Mouse (Mus musculus): ENCODE data around the gene H2afj.

The H2afj gene

DNA sequence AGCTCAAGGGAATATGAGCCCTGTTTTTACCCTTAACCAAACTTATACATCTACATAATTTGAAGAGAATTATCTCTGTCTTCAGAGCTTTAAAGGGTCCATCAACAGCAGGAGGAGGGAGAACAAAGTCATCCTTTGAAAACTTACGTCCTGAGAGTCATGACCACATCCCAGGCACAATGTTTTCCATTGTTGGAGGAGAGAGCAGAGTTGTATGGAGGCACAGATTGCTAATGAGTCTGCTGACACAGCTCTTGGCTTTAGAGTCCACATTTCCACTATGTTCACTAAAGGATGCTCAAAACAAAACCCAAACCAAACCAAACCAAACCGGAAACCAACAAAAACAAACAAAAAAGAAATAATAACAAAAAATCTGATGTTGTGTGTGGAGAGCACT is 36.9 kb downstream of the H2afj start:
- no peak for DNase-seq (ENCODE audit: extremely low read depth, low read depth, low spot score)

DNA sequence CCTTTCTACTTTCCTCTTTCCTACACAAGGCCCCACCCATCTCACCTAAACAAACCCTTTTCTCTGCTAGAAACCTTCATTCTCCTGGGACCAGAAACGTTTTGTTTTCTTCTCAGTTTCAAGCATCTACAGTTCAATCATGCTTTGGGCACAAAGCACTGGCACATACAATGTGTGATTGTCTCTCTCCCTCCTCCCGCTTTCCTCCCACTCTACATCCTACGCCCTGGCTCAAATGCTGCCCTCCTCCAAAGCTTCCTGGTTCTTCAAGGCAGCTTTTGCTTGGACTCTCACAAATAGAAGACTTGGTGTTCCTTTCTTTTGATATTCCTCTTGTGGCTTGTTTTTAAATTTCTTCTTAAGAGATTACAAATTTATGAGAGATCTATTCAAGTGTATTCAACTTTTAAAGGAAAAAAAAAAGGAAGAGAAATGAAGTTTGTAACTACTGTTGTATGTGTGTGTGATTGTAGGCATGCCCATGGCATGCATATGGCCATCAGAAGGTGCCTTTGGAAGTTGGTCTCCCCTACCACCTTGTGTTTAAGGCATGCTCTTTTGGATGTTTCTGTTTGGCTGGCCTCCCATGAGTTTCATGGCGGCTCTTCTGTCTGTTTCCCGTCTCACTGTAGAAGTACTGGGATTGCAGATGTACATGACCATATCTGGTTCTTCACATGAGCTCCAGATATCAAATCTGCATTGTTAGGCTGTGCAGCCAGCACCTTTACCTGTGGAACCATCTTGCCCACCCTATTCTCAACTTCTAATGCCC is 37.8 kb downstream of the H2afj start:
- DNase-seq (ENCODE audit: extremely low read depth, low read depth, low spot score): no peak

DNA sequence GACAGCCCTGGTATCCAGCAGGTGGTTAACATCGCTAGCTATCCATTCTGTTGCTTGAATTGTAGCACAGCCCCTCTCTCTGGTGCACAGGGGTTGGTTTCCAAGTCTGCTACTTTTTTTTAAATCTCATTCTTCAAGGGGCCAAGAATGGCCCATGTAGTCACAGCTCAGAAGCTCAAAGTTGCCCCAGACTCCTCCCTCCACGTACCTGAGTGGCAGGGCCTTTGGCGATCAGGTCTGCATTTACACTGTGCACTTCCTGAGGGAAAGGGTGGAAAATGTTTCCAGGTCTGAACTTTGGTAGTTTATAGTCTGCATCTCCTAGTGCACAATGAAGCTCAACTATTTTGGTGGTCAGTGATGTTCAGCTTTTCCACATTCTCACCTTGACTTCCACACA is 39.2 kb downstream of the H2afj start:
- DNase-seq (ENCODE audit: extremely low read depth, low read depth, low spot score): no peak

DNA sequence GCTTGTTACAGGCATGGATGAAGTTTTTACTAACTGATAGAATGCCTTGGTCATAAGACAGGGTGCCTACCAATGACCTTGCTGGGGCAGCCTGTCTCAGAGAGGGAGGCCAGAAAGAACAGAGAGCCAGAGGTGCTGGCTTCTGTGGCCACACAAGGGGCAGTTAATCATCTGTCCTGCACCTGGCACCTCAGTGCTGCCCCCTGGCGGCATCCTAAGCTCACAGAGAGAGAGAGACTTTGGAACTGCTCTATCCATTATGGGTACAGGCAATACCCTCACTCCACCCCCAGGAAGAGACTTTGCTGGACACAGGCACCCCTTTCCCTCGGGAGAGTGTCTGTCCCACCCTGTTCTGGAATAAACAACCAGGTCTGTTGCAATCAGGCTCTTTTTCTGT is 39.7 kb downstream of the H2afj start:
- no peak for DNase-seq (ENCODE audit: extremely low read depth, low read depth, low spot score)

DNA sequence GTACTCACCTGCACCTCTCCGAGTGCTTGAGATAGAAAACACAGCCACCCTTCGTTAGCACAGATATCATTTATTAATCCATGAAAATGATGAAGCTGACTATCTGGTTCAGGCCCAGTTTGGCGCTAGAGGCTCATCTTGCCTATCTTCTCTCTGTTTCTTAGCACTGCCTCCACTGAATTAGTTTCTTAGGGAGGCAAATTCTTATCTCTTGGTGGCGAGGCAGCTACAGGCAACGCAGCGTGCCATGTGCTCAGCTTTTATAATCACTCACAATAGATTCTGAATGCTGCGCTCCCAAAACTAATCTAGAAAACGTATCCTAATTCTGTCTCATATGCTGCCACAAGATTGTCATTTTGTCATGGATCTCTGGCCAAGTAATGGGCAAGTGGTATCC is 40.4 kb downstream of the H2afj start:
- DNase-seq (ENCODE audit: extremely low read depth, low read depth, low spot score): no peak

DNA sequence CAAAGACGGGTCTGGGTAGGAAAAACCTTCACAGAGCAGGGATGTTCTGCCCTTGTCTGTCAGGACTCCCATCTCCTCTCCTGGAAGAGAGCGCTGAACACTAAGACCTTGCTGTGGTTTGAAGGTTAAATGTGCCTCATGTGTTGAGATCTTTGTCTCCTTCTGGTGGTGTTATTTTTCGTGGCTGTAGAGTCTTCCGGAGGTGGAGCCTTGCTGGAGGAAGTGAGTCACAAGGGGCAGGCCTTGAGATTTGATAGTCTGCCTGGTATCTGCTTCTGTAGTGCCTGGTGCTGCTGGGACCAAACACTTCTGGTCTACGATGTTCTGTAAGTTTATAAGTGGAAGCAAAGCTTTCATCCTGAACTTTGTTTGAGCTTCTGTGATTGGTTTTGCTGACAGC is 40.9 kb downstream of the H2afj start:
- no peak for DNase-seq (ENCODE audit: extremely low read depth, low read depth, low spot score)

DNA sequence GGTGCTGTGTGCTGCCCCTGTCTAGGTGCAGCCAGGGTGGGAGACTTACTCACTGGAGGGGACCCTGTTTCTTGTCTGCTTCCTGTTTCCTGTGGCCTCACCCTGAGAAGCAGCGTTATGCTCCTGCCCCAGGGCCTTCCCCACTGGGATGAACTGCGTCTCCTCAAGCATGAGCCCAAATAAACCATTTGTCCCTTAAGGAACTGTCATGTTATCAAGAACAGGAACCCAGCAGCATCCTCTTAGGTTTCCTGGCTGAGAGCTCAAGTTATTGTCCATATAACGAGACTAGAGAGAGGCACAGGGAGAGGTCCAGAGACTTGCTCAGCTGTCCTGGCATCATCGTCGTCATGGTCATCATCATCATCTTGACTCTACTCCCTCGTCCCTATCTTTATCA is 42.2 kb downstream of the H2afj start:
- no peak for DNase-seq (ENCODE audit: extremely low read depth, low read depth, low spot score)

DNA sequence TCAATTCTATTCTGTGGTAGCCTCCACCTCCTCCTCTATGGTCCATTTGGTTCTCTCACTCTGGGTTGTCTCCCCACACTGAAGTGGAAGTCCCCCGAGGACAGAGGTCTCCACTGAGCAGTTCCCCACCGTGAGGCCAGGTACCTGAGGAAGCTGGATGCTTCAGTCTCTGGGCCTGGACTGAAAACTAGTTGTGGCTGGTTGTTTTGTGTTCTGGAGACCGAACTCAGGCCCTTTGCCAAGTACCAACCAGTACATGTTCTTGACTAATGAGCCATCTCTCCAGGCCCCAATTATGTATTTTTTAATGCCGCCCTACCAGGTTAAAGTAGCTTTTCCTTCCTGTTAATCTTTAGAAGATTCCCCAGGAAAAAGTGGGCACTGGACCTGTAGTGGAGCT is 44.3 kb downstream of the H2afj start:
- no peak for DNase-seq (ENCODE audit: extremely low read depth, low read depth, low spot score)

DNA sequence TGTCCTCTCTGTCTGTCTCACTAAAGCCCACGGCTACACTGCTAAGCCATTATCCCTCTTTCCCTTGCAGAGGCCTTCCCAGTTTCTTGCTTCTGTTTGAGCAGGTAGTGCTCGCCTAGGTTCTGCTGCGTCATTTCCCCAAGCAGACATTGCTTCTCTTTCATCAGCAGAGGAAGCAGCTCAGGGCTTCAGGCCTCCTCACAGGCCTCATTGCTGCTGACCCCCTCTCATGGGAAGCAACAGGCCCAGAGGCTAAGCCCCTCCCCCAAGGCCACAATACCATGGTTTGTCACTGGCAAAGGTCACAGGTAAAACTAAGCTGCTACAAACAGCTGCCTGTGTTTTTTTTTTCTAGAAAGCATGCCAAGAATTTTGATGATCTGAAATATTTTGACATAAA is 44.7 kb downstream of the H2afj start:
- DNase-seq (ENCODE audit: extremely low read depth, low read depth, low spot score): no peak

DNA sequence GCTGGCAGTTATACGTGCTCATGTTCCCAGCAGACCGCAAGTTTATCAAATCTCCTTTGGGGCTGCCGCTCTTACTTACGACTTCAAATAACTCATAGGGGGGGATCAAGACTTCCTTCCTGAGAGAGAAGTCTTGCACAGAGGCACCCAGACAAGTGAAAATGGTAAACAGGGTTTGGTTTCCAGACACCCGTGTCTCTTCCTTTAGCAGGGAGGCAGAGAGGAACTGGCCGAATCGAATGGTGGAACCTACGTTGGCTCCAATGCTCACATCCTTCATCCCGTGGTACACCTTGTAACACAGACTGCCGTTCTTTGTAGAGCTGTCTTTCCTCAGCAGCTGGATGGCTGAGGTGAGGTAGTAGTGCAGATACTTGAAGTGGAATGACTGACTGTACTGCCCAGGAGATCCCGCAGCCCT is 46.3 kb downstream of the H2afj start:
- no peak for DNase-seq (ENCODE audit: extremely low read depth, low read depth, low spot score)

DNA sequence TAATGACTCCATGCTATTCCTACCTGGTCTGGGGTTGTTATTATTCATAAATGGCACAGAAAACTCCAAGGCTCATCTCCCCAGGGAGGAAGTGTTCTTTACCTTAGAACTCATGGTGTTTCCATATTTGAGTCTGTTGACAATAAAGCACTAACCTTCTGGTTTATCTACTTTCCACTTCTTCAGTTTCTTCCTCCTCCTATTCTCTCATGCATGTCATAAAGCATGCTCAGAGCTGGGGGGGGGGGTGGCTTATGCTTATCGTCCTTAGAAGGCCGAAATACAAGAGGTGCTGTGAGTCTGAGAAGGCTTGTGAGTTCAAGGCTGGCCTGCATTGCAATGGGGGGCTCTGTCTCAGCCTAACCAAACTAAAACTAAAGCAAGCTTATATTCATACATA is 47.1 kb downstream of the H2afj start:
- no peak for DNase-seq (ENCODE audit: extremely low read depth, low read depth, low spot score)

DNA sequence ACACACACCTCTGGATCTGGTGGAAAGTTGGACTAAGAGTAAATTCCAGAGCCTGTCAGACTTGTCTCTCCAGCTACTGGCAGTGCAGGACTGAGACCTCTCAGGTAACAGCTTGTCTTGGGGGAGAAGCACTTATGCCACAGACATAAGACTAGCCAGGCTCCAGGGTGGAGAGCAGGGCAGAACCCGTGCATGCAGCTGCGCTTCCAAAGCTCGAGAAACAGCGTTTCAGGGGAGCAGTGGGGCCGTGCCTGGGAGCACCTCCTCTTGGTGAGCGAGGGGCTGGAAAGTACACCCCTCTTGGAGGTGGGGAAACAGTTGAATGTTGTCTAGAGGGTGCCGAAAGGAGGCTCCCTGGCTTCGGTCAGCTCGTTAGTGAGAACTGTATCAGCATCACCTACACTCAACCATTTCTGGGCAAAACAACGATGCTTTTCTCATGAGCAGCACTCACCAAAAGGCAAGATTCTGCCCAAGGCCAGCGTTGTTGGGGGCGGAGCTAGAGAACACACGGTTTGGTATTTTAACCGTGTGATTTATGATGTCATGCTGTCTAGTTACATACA is 48.1 kb downstream of the H2afj start:
- DNase-seq (ENCODE audit: extremely low read depth, low read depth, low spot score): no peak

DNA sequence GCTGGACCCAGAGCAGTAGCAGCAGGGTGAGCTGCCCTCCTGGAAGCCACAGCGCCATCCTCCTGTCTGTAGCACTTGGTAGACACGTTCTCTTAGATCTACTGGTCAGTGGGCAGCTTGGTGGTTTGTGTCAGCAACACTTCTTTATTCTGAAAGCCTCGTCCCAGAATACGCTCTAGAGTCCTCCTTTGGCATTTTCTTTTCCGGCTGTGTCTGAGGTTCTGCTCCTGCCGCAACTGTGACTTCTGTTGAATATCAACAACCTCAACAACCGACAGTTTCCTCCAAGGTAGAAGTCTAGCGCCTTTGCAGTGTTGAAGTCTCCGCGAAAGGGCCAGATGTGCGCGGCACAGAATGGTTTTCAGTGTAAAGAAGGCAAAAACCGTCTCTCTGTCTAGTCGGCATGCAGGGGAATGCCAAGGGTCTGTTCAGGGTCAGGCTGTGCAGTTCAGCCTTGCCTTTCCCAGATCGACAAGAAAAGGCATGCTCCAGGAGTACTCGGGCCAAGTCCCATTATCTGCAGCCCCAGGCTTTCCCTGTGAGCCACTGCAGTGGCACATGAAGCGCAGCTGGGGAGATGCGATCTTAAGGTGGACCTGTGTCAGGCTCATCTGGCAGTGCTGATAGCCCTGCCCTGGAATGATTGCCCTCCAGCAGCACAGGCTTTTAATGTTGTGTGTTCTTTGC is 49.3 kb downstream of the H2afj start, which contains the start of gene Art4:
Gene Art4 (minus strand): TSS at position 548 of the 687 bp plus-strand sequence.
- DNase-seq (ENCODE audit: extremely low read depth, low read depth, low spot score): no peak

DNA sequence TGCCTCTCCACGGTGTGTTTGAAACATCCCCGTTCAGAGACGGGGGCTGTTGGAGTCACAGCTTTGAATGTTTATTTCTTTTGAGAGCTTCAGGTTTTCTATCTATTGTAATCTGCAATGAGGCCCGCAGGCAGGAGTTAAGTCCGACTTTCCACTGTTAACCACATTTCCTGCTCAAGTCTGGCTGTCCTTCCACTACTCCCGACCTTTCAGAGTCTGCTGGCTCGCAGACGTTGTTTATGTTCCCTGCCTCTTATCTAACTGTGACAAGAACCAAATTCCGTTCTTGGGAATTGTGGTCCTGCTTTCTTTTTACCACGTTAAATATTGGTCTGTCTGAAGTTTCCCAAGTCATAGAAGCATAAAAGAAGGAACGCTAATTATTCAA is 49.8 kb downstream of the H2afj start:
- DNase-seq (ENCODE audit: extremely low read depth, low read depth, low spot score): no peak

DNA sequence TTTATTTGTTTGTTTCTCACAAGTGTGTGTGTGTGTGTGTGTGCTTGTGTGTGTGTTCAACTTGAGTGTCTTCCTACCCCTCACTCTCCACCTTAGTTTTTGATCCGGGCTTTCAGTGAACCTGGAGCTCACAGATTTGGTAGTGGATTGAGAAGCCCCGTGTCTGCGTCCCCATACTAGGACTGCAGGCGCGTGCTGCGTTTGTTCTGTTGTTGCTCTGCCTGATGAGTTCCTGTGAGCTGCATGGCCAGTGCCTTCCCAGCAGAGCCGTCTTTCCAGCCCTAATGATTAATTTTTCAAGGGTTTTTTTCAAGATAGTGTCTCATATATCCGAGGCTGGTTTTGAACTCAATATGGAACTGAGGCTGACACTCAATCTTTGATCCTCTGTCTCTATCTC is 50.4 kb downstream of the H2afj start:
- DNase-seq (ENCODE audit: extremely low read depth, low read depth, low spot score): no peak
